Mouse (Mus musculus): ENCODE measurements around the gene Rassf6.

The Rassf6 gene

DNA sequence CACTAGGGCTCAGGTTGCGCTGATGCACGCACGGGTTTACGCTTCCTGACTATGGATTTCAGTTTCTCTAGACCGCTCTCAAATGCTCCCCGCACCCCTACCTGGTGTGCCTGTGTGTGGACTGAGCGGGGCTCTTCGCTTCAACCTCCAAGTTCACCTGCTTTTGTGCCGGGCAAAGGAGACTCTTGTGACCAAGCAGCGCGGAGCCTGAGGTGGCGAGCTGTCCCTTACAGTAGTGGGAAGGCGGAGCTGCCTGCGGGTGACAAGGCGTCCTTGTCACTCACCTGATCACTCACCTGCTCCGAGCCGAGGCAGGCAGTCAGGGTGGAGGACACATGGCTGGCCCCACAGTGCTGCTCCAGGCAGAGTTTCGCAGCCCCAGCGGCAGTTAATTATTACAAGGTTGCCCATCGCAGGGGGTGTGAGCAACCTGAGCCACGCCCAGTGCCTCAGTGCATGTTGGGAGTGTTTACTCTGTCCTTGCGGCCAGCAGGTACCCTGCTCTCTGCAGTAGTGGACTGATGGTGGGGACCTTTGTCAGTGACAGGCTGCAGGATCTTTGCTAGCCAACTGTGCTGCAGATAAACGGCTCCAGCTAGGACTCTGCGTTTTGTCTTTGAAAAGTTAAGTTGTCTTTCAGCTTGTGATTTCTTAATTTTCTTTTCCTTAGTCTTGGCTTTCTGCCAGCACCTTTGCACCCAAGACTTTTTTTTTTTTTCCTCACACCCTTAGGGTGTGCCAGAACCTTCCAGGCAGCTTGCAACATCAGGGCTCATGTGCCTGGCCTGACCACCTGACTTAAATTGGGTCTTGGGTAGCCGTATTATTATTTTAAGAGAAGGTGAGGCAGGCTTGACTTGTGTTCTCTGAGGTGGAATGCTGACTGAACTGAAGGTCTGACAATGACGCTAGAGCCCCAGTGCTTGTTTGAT lies at the start of gene Rassf6:
Gene Rassf6 (minus strand): TSS at position 372 of the 932 bp plus-strand sequence.
- peak; percentile 17 for DNase-seq (ENCODE audit: low read depth, low spot score)

- no peak for DNase-seq (ENCODE audit: low read depth, low spot score)
Observed at GRCm38 (mm10) chr5:90689426-90690128, 49.1 kb upstream of the Rassf6 start.

DNA sequence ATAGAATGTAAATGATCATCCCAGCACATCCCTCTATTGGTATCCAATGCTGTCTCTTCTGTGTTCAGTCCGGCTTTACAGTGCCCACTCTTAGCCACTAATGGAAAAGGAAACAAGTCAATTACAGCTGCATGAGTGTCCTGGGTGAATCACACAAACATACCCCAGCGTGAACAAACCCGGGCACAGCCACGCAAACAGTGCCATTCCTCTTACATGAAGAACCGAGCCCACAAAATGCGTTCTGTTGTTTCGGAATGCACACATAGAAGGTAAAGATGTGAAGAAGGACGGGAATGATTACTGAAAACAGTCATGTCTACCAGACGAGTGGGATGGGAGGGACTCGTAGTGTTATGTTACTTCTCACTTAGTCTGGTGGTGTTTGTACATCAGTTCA lies 47.5 kb upstream of the Rassf6 start:
- DNase-seq (ENCODE audit: low read depth, low spot score), result no peak

- no peak for DNase-seq (ENCODE audit: low read depth, low spot score)
Observed at GRCm38 (mm10) chr5:90684994-90685393, 44.5 kb upstream of the Rassf6 start.

- DNase-seq (ENCODE audit: low read depth, low spot score), result no peak
Observed at GRCm38 (mm10) chr5:90681842-90682241, 41.4 kb upstream of the Rassf6 start.

DNA sequence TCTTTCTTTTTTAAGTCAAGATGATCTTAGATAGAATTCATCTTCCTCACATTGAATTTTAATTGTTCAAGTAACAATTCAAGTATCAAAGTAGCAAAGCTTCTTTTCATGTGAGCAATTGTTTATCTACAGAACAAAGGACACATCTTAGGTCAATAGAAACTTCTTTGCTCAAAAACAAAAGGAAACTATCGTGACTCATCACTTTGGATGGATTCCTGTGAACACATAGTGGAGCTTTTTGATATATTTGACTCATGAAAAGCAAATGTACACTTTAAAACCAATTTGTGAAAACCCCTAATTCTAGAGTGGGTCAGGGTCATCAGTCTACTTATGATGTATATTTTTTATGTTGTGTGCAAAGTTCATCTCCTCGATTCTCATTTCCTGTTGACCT lies 37.1 kb upstream of the Rassf6 start:
- DNase-seq (ENCODE audit: low read depth, low spot score), result no peak

DNA sequence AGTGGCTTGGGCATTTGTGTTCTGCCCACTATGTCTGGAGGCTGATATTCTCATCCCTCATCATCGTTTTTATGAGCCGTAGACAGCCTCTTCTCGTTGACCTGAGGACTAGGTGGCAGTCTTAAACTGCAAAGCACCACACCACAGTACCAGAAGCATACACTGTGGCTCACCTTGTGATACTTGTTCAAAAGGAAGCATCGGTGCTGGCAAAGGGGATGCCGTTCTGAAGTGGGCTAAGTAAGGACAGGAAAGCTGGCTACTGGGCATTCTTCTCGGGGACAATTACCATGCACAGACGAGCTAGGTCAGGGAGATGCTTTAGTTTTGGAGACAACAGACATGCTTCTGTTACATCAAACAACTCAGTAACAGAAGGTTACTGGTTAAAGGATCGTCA lies 21.4 kb upstream of the Rassf6 start:
- no peak for DNase-seq (ENCODE audit: low read depth, low spot score)

DNA sequence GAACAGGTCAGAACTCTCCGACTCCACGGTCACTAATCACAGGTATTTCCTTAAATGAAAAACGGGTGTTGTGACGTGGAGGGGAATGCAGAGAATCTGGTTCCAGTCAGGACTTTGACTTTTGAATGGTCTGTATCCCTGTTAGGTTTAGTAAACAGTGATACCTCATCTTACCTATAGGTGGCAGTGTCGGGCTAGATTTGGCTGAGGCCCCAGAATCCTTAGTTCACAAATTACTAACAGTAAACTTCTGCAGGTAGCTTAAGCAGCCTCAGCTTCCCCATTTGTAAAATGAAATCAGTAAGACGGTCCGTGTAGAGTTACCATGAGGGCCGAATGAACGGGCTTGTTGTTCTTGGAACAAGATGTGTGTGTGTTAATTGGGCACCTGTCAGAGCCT lies 21.0 kb upstream of the Rassf6 start:
- DNase-seq (ENCODE audit: low read depth, low spot score), result peak; percentile 79

DNA sequence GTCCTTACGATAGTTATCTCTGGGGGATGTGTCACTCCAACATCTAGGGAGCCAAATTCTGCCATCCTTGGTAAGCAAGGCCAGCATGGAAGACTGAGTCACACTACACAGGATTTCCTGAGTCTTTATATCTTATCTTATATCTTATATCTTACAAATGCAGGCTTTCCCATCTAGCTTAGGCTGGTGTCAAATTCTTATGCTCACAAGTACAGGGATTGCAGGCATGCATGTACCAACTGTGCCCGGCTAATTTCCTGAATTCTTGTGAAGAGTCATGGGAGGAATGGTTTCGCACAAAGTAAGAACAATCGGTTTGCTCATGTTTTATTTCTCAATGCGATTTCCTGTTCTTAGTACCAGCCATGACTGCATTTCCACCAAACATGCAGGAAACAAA lies 20.0 kb upstream of the Rassf6 start:
- no peak for DNase-seq (ENCODE audit: low read depth, low spot score)

GRCm38 (mm10) chr5:90656681-90657080 lies 16.2 kb upstream of the Rassf6 start:
- no peak for DNase-seq (ENCODE audit: low read depth, low spot score)

DNA sequence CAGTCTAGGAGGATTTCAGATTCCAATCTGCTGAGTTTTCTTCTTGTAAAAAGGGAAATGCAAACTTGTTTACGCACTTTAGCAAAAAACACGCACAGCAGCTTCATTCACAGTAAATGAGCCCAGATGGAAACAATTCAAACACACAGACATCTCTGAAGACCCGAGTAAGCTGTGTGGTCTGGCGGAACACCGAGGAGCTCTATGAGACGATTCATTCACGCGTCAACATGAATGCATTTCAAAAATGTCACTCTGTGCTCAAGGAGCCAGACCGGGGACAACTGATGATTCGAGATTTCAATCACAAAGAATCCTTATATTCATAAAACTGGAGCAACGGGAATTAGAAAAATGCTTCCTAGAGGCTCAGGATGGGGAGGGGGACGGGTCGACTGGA lies 15.4 kb upstream of the Rassf6 start:
- DNase-seq (ENCODE audit: low read depth, low spot score), result no peak

DNA sequence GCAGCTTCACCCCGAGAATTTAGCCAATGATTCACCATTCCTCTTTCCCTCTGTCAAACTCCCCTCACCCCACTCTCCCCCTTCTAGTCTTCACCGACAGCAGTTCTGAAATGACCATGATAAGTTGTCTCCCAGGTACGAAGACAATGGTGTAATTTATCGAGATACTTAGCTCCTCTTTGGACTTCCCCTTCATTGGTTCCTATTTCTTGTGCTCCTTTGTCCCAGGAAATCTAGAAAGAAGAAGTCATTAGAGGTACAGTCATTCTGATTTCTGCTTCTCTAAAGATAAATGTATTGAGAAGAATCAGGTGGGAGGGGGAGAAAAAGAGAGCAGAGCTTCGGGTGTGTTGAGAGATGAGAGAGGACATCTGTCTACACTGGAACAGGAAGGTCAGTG lies 14.3 kb upstream of the Rassf6 start:
- no peak for DNase-seq (ENCODE audit: low read depth, low spot score)

GRCm38 (mm10) chr5:90652724-90653123 lies 12.3 kb upstream of the Rassf6 start:
- peak; percentile 70 for DNase-seq (ENCODE audit: low read depth, low spot score)

DNA sequence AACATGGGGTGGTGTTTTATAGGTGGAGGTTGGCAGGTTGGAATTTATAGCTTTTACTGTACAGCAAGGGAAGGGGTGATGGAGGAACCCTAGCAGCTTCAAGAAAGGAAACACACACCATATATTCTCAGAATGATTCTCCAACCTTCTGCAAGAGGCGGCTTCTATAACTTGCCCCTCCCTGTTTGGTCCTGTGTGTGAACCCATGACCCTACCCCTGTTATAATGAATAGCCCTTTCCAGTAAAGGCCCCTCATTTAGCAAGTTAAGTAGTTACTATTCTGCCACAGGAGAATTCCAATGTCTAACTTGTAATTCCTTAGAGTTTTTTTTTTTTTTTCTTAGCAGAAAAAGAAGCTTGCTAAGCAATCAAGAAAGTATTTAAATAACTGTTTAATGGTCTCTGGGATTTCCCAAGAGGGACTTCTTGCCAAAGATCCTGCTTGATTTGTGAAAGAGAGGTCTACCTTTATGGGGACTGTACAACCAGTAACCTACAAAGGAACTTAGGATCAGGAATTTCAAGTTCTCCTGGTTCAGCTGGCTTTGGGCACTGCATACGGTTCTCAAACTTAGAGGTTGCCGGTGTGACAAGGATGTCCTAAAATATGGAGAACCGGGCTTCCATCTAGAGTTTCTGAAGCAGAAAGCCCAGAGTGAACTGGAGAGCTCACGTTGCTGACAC lies 10.2 kb upstream of the Rassf6 start:
- no peak for DNase-seq (ENCODE audit: low read depth, low spot score)

DNA sequence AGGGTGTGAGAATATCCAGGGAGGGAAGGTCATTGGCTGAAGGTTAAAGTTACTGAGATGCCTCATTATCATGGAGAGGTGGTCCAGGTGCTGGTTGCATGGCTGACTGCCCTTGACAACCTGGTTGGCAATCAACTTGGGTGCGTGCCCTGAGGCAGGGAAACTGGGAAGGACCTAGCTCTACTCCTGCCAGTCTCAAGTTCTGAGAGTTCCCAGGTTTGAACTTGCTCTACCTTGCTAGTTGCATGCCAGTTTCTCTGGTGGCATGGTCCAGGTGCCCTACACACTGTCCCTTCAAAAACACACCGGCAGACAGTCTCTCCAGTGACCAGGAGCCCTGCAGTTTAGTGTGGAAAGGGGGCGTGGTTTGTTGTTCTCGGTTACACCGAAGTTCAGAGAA lies 7.0 kb upstream of the Rassf6 start:
- no peak for DNase-seq (ENCODE audit: low read depth, low spot score)

DNA sequence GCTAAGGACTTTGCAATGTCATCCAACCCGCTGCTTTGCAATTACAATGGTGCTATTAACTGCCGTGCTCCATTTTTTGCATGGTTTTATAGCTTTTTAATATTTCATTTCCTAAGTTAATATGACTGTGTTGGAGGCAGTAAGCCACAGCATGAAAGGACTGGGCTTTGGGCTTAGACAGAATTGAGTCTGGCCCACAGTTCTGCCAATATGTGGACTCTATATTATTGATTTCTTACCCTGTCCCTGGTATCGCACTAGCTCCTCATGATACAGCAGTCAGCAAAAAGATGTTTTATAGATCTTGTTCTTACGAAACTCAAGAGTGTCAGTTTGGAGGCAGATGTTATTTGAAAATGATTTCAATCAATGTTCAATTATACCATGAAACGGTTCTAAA lies 5.9 kb upstream of the Rassf6 start:
- DNase-seq (ENCODE audit: low read depth, low spot score), result no peak

- no peak for DNase-seq (ENCODE audit: low read depth, low spot score)
Observed at GRCm38 (mm10) chr5:90645579-90645978, 5.1 kb upstream of the Rassf6 start.

- no peak for DNase-seq (ENCODE audit: low read depth, low spot score)
Observed at GRCm38 (mm10) chr5:90641218-90641610, 757 bp upstream of the Rassf6 start.

DNA sequence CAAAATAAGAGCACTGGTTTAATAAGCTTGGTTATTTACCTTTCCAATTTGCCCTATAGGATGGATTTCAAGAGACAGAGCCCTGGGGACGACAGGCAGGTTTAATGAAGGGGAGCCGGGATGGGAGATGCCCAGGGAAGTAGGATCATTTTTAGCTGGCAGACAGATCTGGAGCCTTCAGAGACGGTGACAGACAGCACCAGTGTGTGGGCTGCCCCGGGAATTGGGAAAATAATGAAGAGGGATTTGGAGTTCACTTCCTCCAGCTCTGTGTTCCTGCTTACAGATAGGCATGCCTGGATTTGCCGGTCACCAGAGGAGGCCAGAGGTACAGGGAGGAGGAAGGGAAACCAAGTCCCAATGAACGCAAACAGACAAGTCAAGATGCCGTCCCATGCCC lies 5.6 kb downstream of the Rassf6 start:
- DNase-seq (ENCODE audit: low read depth, low spot score), result no peak

DNA sequence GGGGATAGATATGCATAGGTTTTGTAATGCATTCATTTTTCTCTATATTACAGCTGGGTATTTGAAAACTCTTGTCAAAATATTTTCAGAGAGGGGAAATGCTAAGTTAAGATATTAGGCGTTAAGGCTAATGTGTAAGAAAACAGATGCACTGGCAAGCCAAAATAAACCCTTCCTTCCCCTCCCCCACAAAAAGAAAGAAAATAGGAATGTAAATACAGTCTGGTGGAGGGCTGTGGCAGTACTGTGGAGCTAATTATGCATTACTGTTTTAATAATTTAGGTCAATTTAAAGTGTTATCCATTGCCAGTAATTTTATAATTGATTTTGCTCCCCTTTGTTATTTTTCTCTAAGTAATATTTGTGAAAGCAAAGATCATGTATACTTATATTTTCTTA lies 11.9 kb downstream of the Rassf6 start:
- no peak for DNase-seq (ENCODE audit: low read depth, low spot score)

GRCm38 (mm10) chr5:90628011-90628410 lies 12.4 kb downstream of the Rassf6 start:
- no peak for DNase-seq (ENCODE audit: low read depth, low spot score)

- no peak for DNase-seq (ENCODE audit: low read depth, low spot score)
Observed at GRCm38 (mm10) chr5:90627423-90627822, 13.0 kb downstream of the Rassf6 start.
